Mouse (Mus musculus) MEL (cell line): ENCODE data around the gene Rufy3. TPM values are rescaled to one million over a fixed set of nuclear protein-coding genes. Genes with fewer than 3 reads are reported as not detected.

Source experiments
- DNase-seq: peaks from one replicate; pipeline ENCODE4 v3.0.0; 2011; ENCODE audit warnings: low read depth, low spot score
- H3K27ac ChIP-seq: 2 replicates; pipeline ENCODE4 v1.5.1; 2012; ENCODE audit warnings: low read depth, mild to moderate bottlenecking, control low read depth, low read length, moderate library complexity; ENCODE audit not compliant: control insufficient read depth
- H3K27me3 ChIP-seq, 2 experiments: fragments of 150-350 bp in 1 of 2; sonication (generic) in 1 of 2; 2 replicates each; pipeline ENCODE4 v1.6.1; 2012; ENCODE audit warnings: low read length in 2 of 2, mild to moderate bottlenecking in 2 of 2, improper control_type of control experiment in 1 of 2, moderate library complexity in 1 of 2; ENCODE audit not compliant: insufficient read depth in 2 of 2, control insufficient read depth in 1 of 2
- H3K36me3 ChIP-seq, 2 experiments: 2 replicates each; pipeline ENCODE4 v1.6.1; 2012 to 2014; ENCODE audit warnings: low read length in 2 of 2, improper control_type of control experiment in 1 of 2, inconsistent platforms in 1 of 2, mild to moderate bottlenecking in 1 of 2; ENCODE audit not compliant: insufficient read depth in 2 of 2, control insufficient read depth in 1 of 2
- H3K4me1 ChIP-seq, 2 experiments: fragments of 150-350 bp in 1 of 2; sonication (generic) in 1 of 2; 2 replicates each; pipeline ENCODE4 v1.6.1; 2012; ENCODE audit warnings: low read length in 2 of 2, improper control_type of control experiment in 1 of 2, mild to moderate bottlenecking in 1 of 2; ENCODE audit not compliant: insufficient read depth in 2 of 2, control insufficient read depth in 1 of 2
- H3K4me3 ChIP-seq, 2 experiments: fragments of 150-350 bp in 1 of 2; sonication (generic) in 1 of 2; 2 replicates each; pipeline ENCODE4 v1.5.1; 2012; ENCODE audit warnings: low read depth in 2 of 2, low read length in 2 of 2, mild to moderate bottlenecking in 2 of 2, moderate library complexity in 2 of 2, control low read depth in 1 of 2, improper control_type of control experiment in 1 of 2; ENCODE audit not compliant: control insufficient read depth in 1 of 2, insufficient read depth in 1 of 2
- H3K79me2 ChIP-seq: 2 replicates; pipeline ENCODE4 v1.6.1; 2012; ENCODE audit warnings: mild to moderate bottlenecking, low read length, moderate library complexity; ENCODE audit not compliant: control insufficient read depth, poor library complexity, insufficient read depth
- H3K9ac ChIP-seq: 2 replicates; pipeline ENCODE4 v1.6.1; 2012; ENCODE audit warnings: low read depth, mild to moderate bottlenecking, control low read depth, low read length, moderate library complexity; ENCODE audit not compliant: control insufficient read depth, poor library complexity, severe bottlenecking
- H3K9me3 ChIP-seq: fragments of 150-350 bp; sonication (generic); replicated peaks from 2 replicates; pipeline ENCODE4 v1.6.1; 2012; ENCODE audit warnings: mild to moderate bottlenecking, low read length, improper control_type of control experiment, moderate library complexity; ENCODE audit not compliant: insufficient read depth
- CHD2 ChIP-seq: IDR thresholded peaks from 2 replicates; pipeline ENCODE4 v1.6.1; 2011; ENCODE audit warnings: low read length, improper control_type of control experiment
- CTCF ChIP-seq, 3 experiments: IDR thresholded peaks in 2 of 3; conservative IDR thresholded peaks in 1 of 3; 2 replicates each; pipeline ENCODE4 v1.5.1; 2011 to 2012; ENCODE audit warnings: low read length in 3 of 3, low read depth in 2 of 3, mild to moderate bottlenecking in 2 of 3, improper control_type of control experiment in 1 of 3, inconsistent platforms in 1 of 3, mixed read lengths in 1 of 3, moderate library complexity in 1 of 3; ENCODE audit not compliant: control insufficient read depth in 1 of 3, insufficient read depth in 1 of 3, poor library complexity in 1 of 3, severe bottlenecking in 1 of 3
- ELF1 ChIP-seq: IDR thresholded peaks from 2 replicates; pipeline ENCODE4 v1.6.1; 2014; ENCODE audit warnings: low read depth, mild to moderate bottlenecking, inconsistent platforms, low read length, improper control_type of control experiment, moderate library complexity
- ETS1 ChIP-seq: IDR thresholded peaks from 2 replicates; pipeline ENCODE4 v1.6.1; 2012; ENCODE audit warnings: low read depth, mild to moderate bottlenecking, inconsistent platforms, low read length, improper control_type of control experiment, moderate library complexity
- JUND ChIP-seq: IDR thresholded peaks from 2 replicates; pipeline ENCODE4 v1.6.1; 2011; ENCODE audit warnings: low read depth, mild to moderate bottlenecking, improper control_type of control experiment, low read length
- MAFK ChIP-seq: IDR thresholded peaks from 2 replicates; pipeline ENCODE4 v1.6.1; 2011; ENCODE audit warnings: low read depth, mild to moderate bottlenecking, low read length, improper control_type of control experiment, borderline replicate concordance
- MAZ ChIP-seq: IDR thresholded peaks from 2 replicates; pipeline ENCODE4 v1.6.1; 2012; ENCODE audit warnings: low read depth, mild to moderate bottlenecking, inconsistent platforms, low read length, improper control_type of control experiment
- POLR2A ChIP-seq, 2 experiments: IDR thresholded peaks; 2 replicates each; pipeline ENCODE4 v1.6.1; 2011 to 2012; ENCODE audit warnings: low read length in 2 of 2, mild to moderate bottlenecking in 2 of 2, control low read depth in 1 of 2, improper control_type of control experiment in 1 of 2, low read depth in 1 of 2, moderate library complexity in 1 of 2; ENCODE audit not compliant: control insufficient read depth in 1 of 2, insufficient read depth in 1 of 2, poor library complexity in 1 of 2
- RAD21 ChIP-seq: IDR thresholded peaks from 2 replicates; pipeline ENCODE4 v1.6.1; 2011; ENCODE audit warnings: mild to moderate bottlenecking, low read depth, low read length, improper control_type of control experiment
- TAL1 ChIP-seq: IDR thresholded peaks from 2 replicates; pipeline ENCODE4 v1.6.1; 2012; ENCODE audit warnings: mild to moderate bottlenecking, inconsistent platforms, low read length, moderate library complexity, mixed read lengths
- TBP ChIP-seq: IDR thresholded peaks from 2 replicates; pipeline ENCODE4 v1.8.0; 2011; ENCODE audit warnings: low read depth, low read length, improper control_type of control experiment
- USF2 ChIP-seq, 2 experiments: IDR thresholded peaks; 2 replicates each; pipeline ENCODE4 v1.6.1; 2011 to 2012; ENCODE audit warnings: improper control_type of control experiment in 2 of 2, low read length in 2 of 2, borderline replicate concordance in 1 of 2, inconsistent platforms in 1 of 2, low read depth in 1 of 2, mild to moderate bottlenecking in 1 of 2; ENCODE audit not compliant: insufficient read depth in 1 of 2
- ZC3H11A ChIP-seq: IDR thresholded peaks from 2 replicates; pipeline ENCODE4 v1.6.1; 2012; ENCODE audit warnings: low read depth, mild to moderate bottlenecking, inconsistent platforms, low read length, improper control_type of control experiment
- ZKSCAN1 ChIP-seq: IDR thresholded peaks from 2 replicates; pipeline ENCODE4 v1.6.1; 2012; ENCODE audit warnings: low read depth, mild to moderate bottlenecking, inconsistent platforms, low read length, improper control_type of control experiment, moderate library complexity
- ZNF384 ChIP-seq: IDR thresholded peaks from 2 replicates; pipeline ENCODE4 v1.6.1; 2012; ENCODE audit warnings: low read depth, mild to moderate bottlenecking, inconsistent platforms, low read length, improper control_type of control experiment
- polyA plus RNA-seq, 2 experiments: library from polyadenylated mRNA; stranded (reverse) in 1 of 2; unstranded in 1 of 2; fragments of >175 nt in 1 of 2; fragments of >200 nt in 1 of 2; gene quantifications; 2 replicates each; pipeline versions ENCODE4 v1.2.1 to v1.2.4; 2012; ENCODE audit warnings: low replicate concordance in 2 of 2, low read depth in 1 of 2; ENCODE audit not compliant: insufficient read length in 2 of 2, insufficient read depth in 1 of 2, missing spikeins in 1 of 2
- total RNA-seq: library from RNA; depleted of rRNA; stranded (reverse); fragments of 300-350 nt; gene quantifications from 2 replicates; pipeline ENCODE4 v1.2.3, GENCODE M21; 2012

Rufy3 gene
- total and polyA plus RNA-seq, 3 experiments = 3.2 to 5.7 TPM; not detected in 1

DNA sequence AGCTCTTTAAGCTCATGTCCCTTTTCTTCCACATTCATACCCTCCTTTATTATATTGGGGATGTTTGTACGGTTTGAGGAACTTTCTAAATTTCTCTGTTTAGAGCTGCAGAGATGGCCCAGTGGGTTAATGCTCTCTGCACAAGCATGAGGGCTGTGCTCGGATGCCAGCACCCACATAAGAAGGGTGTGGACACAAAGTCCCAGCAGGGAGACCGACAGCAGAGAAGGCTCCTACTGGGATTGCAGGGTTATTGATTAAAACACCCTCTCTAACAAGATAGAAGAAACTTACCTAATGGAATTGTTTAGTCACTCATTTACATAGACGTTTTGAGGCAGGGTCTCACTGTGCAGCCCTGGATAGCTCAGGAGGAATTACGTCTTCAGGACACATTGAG, 23.6 kb downstream of the Rufy3 start:
- Histone ChIP-seq H3K9me3 (no peaks in the 10 kb centered on the region), H3K27me3 (no peaks in the 10 kb centered on the region), H3K79me2 (no peaks in the 10 kb centered on the region), H3K4me1 (peaks cover 4 to 18% of the 10 kb centered on the region in 2 experiments), H3K36me3 (peaks cover 0 to 13% of the 10 kb centered on the region in 2 experiments; a peak in 2 of 4 replicates), H3K9ac (no peak overlapping the region)
- TF ChIP-seq ETS1 = no peak
- TF ChIP-seq, all 39 proteins: peak for 0
- DNase-seq = no peak
- Histone ChIP-seq H3K4me3 (no peak overlapping the region), H3K27ac (no peak overlapping the region)

DNA sequence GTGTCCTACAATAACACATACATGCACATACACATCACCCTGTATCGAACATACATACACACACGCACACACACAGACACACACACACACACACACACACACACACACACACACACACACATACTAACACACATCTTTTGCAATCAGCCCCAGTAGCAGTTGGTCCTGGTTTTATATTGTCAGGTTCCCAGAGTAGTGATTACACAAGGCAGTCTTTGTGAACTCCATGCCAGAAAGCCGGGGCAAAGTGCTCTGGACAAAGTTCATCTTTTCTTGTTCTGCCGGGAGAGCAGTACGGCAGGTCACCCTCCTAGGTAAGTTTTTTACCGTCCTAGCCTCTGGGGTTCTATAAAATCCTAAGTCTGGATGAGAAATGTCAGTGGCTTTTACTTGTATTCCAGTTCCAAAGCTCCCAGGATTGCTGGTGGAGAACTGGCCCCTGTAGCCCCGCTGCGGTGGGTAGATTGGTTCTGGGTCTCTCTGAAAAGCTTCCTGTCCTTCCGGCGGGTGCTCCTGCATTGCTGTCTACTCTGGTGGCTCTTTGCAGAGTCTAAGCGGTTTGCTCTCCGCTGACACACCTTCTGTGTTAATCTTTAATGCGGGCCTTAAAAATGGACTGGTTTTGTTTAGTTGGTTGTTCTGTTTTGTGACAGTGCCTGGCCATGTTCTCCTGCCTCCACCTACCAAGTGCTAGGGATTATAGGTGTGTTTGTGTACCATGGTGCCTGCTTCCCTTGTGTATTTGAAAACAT, 28.8 kb downstream of the Rufy3 start:
- Histone ChIP-seq H3K36me3 (no peaks in the 10 kb centered on the region), H3K9ac (no peak overlapping the region), H3K9me3 (no peaks in the 10 kb centered on the region), H3K4me1 (no peaks in the 10 kb centered on the region), H3K79me2 (no peaks in the 10 kb centered on the region), H3K27me3 (no peaks in the 10 kb centered on the region), H3K27ac (no peak overlapping the region), H3K4me3 (no peak overlapping the region)
- no peak for DNase-seq
- TF ChIP-seq MAFK (no peak), RAD21 (no peak), TBP (no peak), CHD2 (no peak), MAZ (no peak), ETS1 (no peak), POLR2A (IDR thresholded peaks at IDR 0.05; ENCODE audit: control insufficient read depth in 1 of 2, insufficient read depth in 1 of 2, low read depth in 1 of 2, low read length in 2 of 2, poor library complexity in 1 of 2) (no peak), USF2 (IDR thresholded peaks at IDR 0.05; ENCODE audit: borderline replicate concordance in 1 of 2, insufficient read depth in 1 of 2, low read depth in 1 of 2, low read length in 2 of 2) (no peak)

DNA sequence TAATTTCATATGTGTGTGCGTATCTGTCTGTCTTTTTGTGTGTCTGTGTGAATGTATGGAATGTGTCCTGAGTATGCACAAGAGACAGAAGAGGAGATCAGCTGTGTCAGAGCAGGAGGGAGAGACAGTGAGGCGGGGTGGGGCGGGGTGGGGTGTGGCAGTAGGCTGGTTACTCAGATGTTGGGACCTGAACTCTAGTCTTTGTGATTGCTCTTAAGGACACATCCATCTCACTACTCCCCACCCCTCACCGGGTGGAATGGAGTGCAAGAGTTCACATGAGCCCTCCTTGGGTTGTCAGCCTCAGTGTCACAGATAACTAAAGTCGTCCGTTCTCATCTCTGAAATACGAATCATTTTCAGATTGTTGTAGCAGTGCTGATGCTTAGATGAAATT, 29.3 kb downstream of the Rufy3 start:
- H3K4me1 ChIP-seq = no peaks in the 10 kb centered on the region
- no peaks in the 10 kb centered on the region for H3K9me3 ChIP-seq
- no peak for DNase-seq
- no peaks in the 10 kb centered on the region for H3K79me2 ChIP-seq
- no peak overlapping the region for H3K9ac ChIP-seq
- H3K4me3 ChIP-seq = no peak overlapping the region
- H3K27me3 ChIP-seq = no peaks in the 10 kb centered on the region
- H3K36me3 ChIP-seq = no peaks in the 10 kb centered on the region
- TF ChIP-seq ZC3H11A (no peak), ZNF384 (no peak), JUND (no peak), TAL1 (no peak), ZKSCAN1 (no peak), POLR2A (IDR thresholded peaks at IDR 0.05; ENCODE audit: control insufficient read depth in 1 of 2, insufficient read depth in 1 of 2, low read depth in 1 of 2, low read length in 2 of 2, poor library complexity in 1 of 2) (no peak), CTCF (IDR thresholded peaks at IDR 0.05 in 2 of 3, conservative IDR thresholded peaks at IDR 0.05 in 1 of 3; ENCODE audit: control insufficient read depth in 1 of 3, insufficient read depth in 1 of 3, low read depth in 2 of 3, low read length in 3 of 3, poor library complexity in 1 of 3, severe bottlenecking in 1 of 3) (no peak), ELF1 (no peak), CHD2 (no peak), TBP (no peak)
- no peak overlapping the region for H3K27ac ChIP-seq
